Mouse (Mus musculus) lung, adult 2 months (tissue): ENCODE measurements around the gene Arhgef12.

Experiments
- CTCF ChIP-seq: fragments of 200-500 bp; IDR thresholded peaks from 2 replicates; pipeline ENCODE4 v1.5.1; 2011; ENCODE audit warnings: mild to moderate bottlenecking, low read length, control low read depth; ENCODE audit not compliant: insufficient read depth
- POLR2A ChIP-seq: fragments of 200-500 bp; IDR thresholded peaks from 2 replicates; pipeline ENCODE4 v1.6.1; 2011; ENCODE audit warnings: low read depth, mild to moderate bottlenecking, control low read depth, low read length, borderline replicate concordance; ENCODE audit errors: extremely low read depth

GRCm38 (mm10) chr9:43093803-43094202, 13.2 kb downstream of the Arhgef12 start:
- TF ChIP-seq CTCF (no peak), POLR2A (no peak)
